Mouse (Mus musculus) liver, embryonic 18 days (tissue): ENCODE data around the gene Zmym3. TPM values are rescaled to one million over a fixed set of nuclear protein-coding genes. Genes with fewer than 3 reads are reported as not detected.

Experiments
- polyA plus RNA-seq: library from polyadenylated mRNA; depleted of rRNA; stranded (reverse); fragments of >200 nt; gene quantifications from 2 replicates; pipeline ENCODE4 v1.2.3, GENCODE M21; 2012; rRNA removed

Gene Zmym3
- polyA plus RNA-seq = 9.1 and 11.6 TPM in 2 replicates

DNA sequence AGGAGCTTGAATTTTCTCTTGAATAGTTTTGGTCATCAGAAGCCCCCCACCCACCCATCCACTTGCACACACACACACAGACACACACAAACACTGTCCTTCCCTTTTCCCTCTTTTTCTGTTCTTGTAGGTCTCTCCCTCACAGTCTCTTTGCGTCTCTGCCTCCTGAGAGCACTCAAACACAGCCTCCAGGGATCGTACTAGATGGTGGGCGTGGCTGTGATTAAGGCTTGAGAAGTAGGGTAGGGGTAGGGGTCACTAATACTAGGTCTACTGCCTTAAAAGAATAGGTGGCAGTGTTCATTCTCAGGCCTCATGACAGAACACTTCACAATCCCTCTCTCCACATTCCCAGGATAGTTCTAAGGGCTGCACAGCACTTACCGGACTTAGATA, at the start of gene Zmym3:
TSS of gene Zmym3 (minus strand) at position 150 of the 396 bp plus-strand sequence.

DNA sequence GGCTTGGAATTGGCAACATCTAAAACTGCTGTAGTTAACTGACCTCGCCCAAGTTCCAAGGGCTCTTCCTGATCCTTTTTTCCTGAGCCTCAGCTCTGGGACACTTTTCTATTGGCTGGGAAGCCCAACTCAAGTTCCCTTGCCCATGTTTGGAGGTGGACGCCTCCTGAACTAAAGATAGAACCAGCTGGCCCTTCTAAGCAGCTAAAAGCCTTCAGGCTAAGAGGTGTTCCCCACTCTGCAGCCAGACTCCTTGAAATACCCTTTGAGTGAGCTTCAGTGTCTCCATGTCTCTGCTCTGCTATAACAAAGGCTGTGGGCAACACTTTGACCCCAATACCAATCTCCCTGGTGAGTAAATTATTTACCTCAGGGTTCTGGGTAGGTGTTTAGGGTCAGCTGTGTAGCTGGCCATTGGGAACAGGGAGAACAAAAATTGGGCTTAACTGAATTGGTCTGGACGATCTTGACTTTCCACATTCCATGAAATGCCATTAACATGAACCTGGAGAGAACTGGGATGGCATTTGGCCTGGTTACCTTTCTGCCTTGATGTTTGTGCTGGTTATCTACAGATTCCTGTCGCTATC, 28.3 kb upstream of the Zmym3 start, which contains the start of gene Itgb1bp2:
TSS of gene Itgb1bp2 (plus strand) at position 203 of the 590 bp plus-strand sequence.

DNA sequence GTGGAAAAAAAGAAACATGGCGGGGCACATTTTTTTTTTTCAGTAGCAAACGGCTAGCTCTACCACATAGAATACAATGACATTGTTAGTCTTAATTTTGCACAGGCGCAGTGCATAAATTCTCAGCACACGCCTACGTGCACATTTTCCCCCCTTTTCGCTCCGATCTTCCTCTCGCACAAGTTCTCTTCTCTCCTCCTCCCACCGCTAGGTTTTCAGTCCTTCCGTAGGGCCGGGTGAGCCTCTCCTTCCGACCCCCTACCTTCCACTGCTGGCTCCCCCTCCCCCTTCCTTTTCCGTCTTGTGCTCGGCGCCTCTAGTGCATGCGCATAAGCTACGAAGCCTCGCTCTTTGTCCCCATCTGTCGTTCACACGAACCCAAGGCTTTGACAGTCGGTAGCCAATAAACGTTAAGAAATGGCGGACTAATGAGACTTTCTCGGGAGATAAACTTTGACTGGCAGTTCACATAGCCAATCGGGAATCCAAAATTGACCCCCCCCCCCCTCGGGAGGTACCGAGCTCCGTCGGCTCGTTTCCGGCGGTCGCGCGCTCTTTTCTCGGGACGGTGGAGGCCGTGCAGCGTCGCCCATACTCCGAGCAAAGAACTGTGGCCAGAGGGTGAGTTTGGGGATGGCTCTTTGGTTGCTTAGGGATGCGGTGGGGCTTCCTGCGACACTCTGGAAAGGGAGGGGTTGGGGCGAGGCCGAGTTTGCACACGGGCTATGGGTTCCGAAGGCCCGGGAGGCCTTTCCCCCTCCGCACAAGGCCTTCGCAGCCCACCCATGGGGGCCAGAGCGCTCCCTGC, 8.7 kb upstream of the Zmym3 start, which contains the start of gene Nono:
TSS of gene Nono (plus strand) at position 177 of the 808 bp plus-strand sequence.

GRCm38 (mm10) chrX:101376190-101376968, 44.3 kb downstream of the Zmym3 start, which contains the start of gene Gjb1:
Gene Gjb1 (plus strand): TSS chrX:101376378.

Other genes with a start within 250 kb of the Zmym3 start
- gene Snx12, start 198.3 kb downstream of the Zmym3 start, polyA plus RNA-seq = 16.4 and 17.2 TPM in 2 replicates
- gene Foxo4, start 166.3 kb downstream of the Zmym3 start, polyA plus RNA-seq = 11.2 and 11.8 TPM in 2 replicates
- 0.05 and 0.16 TPM in 2 replicates for gene Gm614, start 156.9 kb downstream of the Zmym3 start, polyA plus RNA-seq
- gene Il2rg, start 152.6 kb downstream of the Zmym3 start, polyA plus RNA-seq = 7.1 and 7.4 TPM in 2 replicates
- not detected in 2 replicates for gene Gm20489, start 151.8 kb downstream of the Zmym3 start, polyA plus RNA-seq
- gene Med12, start 146.8 kb downstream of the Zmym3 start, polyA plus RNA-seq = 22.5 and 30.8 TPM in 2 replicates
- gene Nlgn3, start 121.7 kb downstream of the Zmym3 start, polyA plus RNA-seq = 0.04 and 0.06 TPM in 2 replicates
- gene Gjb1, start 44.5 kb downstream of the Zmym3 start, polyA plus RNA-seq = 388 and 432 TPM in 2 replicates
- gene Nono, start 8.5 kb upstream of the Zmym3 start, polyA plus RNA-seq = 100 and 105 TPM in 2 replicates
- 0.36 and 0.64 TPM in 2 replicates for gene Itgb1bp2, start 28.2 kb upstream of the Zmym3 start, polyA plus RNA-seq
- 7.6 and 7.7 TPM in 2 replicates for gene Taf1, start 111.9 kb upstream of the Zmym3 start, polyA plus RNA-seq
- 59.0 and 67.5 TPM in 2 replicates for gene Ogt, start 219.2 kb upstream of the Zmym3 start, polyA plus RNA-seq